Mouse (Mus musculus) heart, adult 8-10 months (tissue): ENCODE data around the gene Gm20388. TPM values are rescaled to one million over a fixed set of nuclear protein-coding genes. Genes with fewer than 3 reads are reported as not detected.

ENCODE experiments used
- DNase-seq: peaks from one replicate; pipeline ENCODE4 v3.0.0; 2022; ENCODE audit warnings: low spot score
- total RNA-seq, 4 experiments: library from RNA; stranded (reverse); gene quantifications; 2 replicates each; pipeline ENCODE4 v1.2.4; 2022

The Gm20388 gene
- total RNA-seq, 4 experiments from 2014 or later, result 4.2 to 6.7 TPM; not detected in 2

- no peak for DNase-seq
Observed at GRCm38 (mm10) chr8:120012927-120013326, 102.3 kb downstream of the Gm20388 start.

GRCm38 (mm10) chr8:120014267-120015023 is 103.8 kb downstream of the Gm20388 start:
- no peak for DNase-seq

GRCm38 (mm10) chr8:120015916-120016315 is 105.3 kb downstream of the Gm20388 start:
- DNase-seq, result no peak

GRCm38 (mm10) chr8:120016424-120016823 is 105.8 kb downstream of the Gm20388 start:
- DNase-seq, result no peak

- DNase-seq, result no peak
Observed at GRCm38 (mm10) chr8:120017349-120017748, 106.7 kb downstream of the Gm20388 start.

- no peak for DNase-seq
Observed at GRCm38 (mm10) chr8:120017786-120018185, 107.1 kb downstream of the Gm20388 start.

GRCm38 (mm10) chr8:120018379-120018778 is 107.7 kb downstream of the Gm20388 start:
- no peak for DNase-seq

GRCm38 (mm10) chr8:120019297-120019696 is 108.7 kb downstream of the Gm20388 start:
- DNase-seq, result no peak

- no peak for DNase-seq
Observed at GRCm38 (mm10) chr8:120020298-120020697, 109.7 kb downstream of the Gm20388 start.

- DNase-seq, result no peak
Observed at GRCm38 (mm10) chr8:120026199-120026598, 115.6 kb downstream of the Gm20388 start.

- DNase-seq, result no peak
Observed at GRCm38 (mm10) chr8:120026991-120027390, 116.3 kb downstream of the Gm20388 start.

GRCm38 (mm10) chr8:120030447-120030846 is 119.8 kb downstream of the Gm20388 start:
- no peak for DNase-seq

GRCm38 (mm10) chr8:120032549-120033208 is 122.0 kb downstream of the Gm20388 start:
- no peak for DNase-seq

- DNase-seq, result no peak
Observed at GRCm38 (mm10) chr8:120034471-120034870, 123.8 kb downstream of the Gm20388 start.

- peak; percentile 48 for DNase-seq
Observed at GRCm38 (mm10) chr8:120036111-120036510, 125.5 kb downstream of the Gm20388 start.

- no peak for DNase-seq
Observed at GRCm38 (mm10) chr8:120036578-120036977, 125.9 kb downstream of the Gm20388 start.

GRCm38 (mm10) chr8:120037199-120037598 is 126.6 kb downstream of the Gm20388 start:
- no peak for DNase-seq

- no peak for DNase-seq
Observed at GRCm38 (mm10) chr8:120037611-120038010, 127.0 kb downstream of the Gm20388 start.

- DNase-seq, result no peak
Observed at GRCm38 (mm10) chr8:120038741-120039140, 128.1 kb downstream of the Gm20388 start.

- no peak for DNase-seq
Observed at GRCm38 (mm10) chr8:120039313-120039919, 128.8 kb downstream of the Gm20388 start.

- DNase-seq, result peak; percentile 75
Observed at GRCm38 (mm10) chr8:120040861-120041260, 130.2 kb downstream of the Gm20388 start.

GRCm38 (mm10) chr8:120042542-120043312 is 132.1 kb downstream of the Gm20388 start:
- no peak for DNase-seq
